In genomic region chr3:135511683-135512082, GRCm38 (mm10) we compare ENCODE assay signal across 11 mouse cellular contexts. TPM values are rescaled to one million over a fixed set of nuclear protein-coding genes. Genes with fewer than 3 reads are reported as not detected.
DNase-seq lines count a peak whose midpoint lies in the region; ATAC-seq lines count a peak whose summit lies in the region.
"Had no signal": no experiment of that assay in that cellular context is flagged by ENCODE, and none has a peak within 500 bp of the region (broad histone marks: within the 10 kb centered on the region; RNA-seq: fewer than 3 reads in every experiment).

No protein-coding gene starts in this region.

- H3K4me1 ChIP-seq in hindbrain, embryonic 16.5 days (ENCODE audit: control insufficient read depth, insufficient read depth, low read depth, low read length) = 0 out of 2 replicates have a peak, but pooled peaks cover 3% of the 10 kb centered on the region
- peaks cover 8% of the 10 kb centered on the region; the same call in 1 of the 2 replicates for H3K4me1 ChIP-seq in hindbrain, embryonic 12.5 days
- H3K4me1 ChIP-seq: embryonic facial prominence, embryonic 12.5 days had no signal

- H3K36me3 ChIP-seq in hindbrain, embryonic 16.5 days (ENCODE audit: control insufficient read depth, insufficient read depth, low read length) = no peaks in the 10 kb centered on the region
- no peaks in the 10 kb centered on the region for H3K36me3 ChIP-seq in hindbrain, embryonic 12.5 days
- H3K36me3 ChIP-seq: embryonic facial prominence, embryonic 12.5 days; hindbrain, embryonic 15.5 days; liver, embryonic 13.5 days had no signal

- no peaks in the 10 kb centered on the region for H3K9me3 ChIP-seq in hindbrain, embryonic 16.5 days (ENCODE audit: control insufficient read depth, low read length)
- H3K9me3 ChIP-seq in hindbrain, embryonic 12.5 days (replicated peaks) = no peaks in the 10 kb centered on the region
- H3K9me3 ChIP-seq: embryonic facial prominence, embryonic 12.5 days; hindbrain, embryonic 15.5 days; liver, embryonic 13.5 days had no signal

- no peak overlapping the region for H3K4me3 ChIP-seq in hindbrain, embryonic 16.5 days (ENCODE audit: low read length)
- H3K4me3 ChIP-seq in hindbrain, embryonic 12.5 days = no peak overlapping the region
- H3K4me3 ChIP-seq: embryonic facial prominence, embryonic 12.5 days; hindbrain, embryonic 15.5 days; liver, embryonic 13.5 days had no signal

- no peak overlapping the region for H3K27ac ChIP-seq in hindbrain, embryonic 16.5 days (ENCODE audit: low read depth, low read length)
- no peak overlapping the region for H3K27ac ChIP-seq in hindbrain, embryonic 12.5 days
- H3K27ac ChIP-seq: embryonic facial prominence, embryonic 12.5 days; hindbrain, embryonic 15.5 days; liver, embryonic 13.5 days had no signal

- H3K27me3 ChIP-seq in hindbrain, embryonic 16.5 days (replicated peaks; ENCODE audit: control insufficient read depth, insufficient read depth, low read length) = no peaks in the 10 kb centered on the region
- no peaks in the 10 kb centered on the region for H3K27me3 ChIP-seq in hindbrain, embryonic 12.5 days
- H3K27me3 ChIP-seq: embryonic facial prominence, embryonic 12.5 days; hindbrain, embryonic 15.5 days; liver, embryonic 13.5 days had no signal

- H3K9ac ChIP-seq in hindbrain, embryonic 16.5 days (ENCODE audit: low read depth, low read length) = no peak overlapping the region
- H3K9ac ChIP-seq in hindbrain, embryonic 12.5 days = no peak overlapping the region
- H3K9ac ChIP-seq: embryonic facial prominence, embryonic 12.5 days; hindbrain, embryonic 15.5 days; liver, embryonic 13.5 days had no signal

- DNase-seq in retina, postnatal 1 day = peak; percentile 34
- DNase-seq in retina, embryonic 14.5 days (ENCODE audit: low spot score) = no peak
- DNase-seq in embryo, embryonic 11 days = peak; percentile 57
- DNase-seq in thymus, postnatal 36 days = peak; percentile 19 to 28
- DNase-seq in right cerebral cortex, postnatal 25 days = no peak
- DNase-seq: liver, embryonic 13.5 days had no signal

- WGBS in hindbrain, embryonic 16.5 days = 52% methylated on average over 11 of the region's 11 CpGs
- 45% methylated on average over 11 of the region's 11 CpGs for WGBS in hindbrain, embryonic 12.5 days

- 0 out of 2 replicates have a peak, but pooled peaks have one; percentile 55 for ATAC-seq in hindbrain, embryonic 16.5 days
- no peak for ATAC-seq in hindbrain, embryonic 12.5 days (ENCODE audit: low FRiP score)
- ATAC-seq: activated CD4-positive, CD25-positive, alpha-beta regulatory T cell, adult 4 months had no signal

- H3K4me2 ChIP-seq in hindbrain, embryonic 16.5 days (ENCODE audit: low read length) = no peak overlapping the region
- H3K4me2 ChIP-seq in hindbrain, embryonic 12.5 days (replicated peaks) = no peak overlapping the region
- H3K4me2 ChIP-seq: embryonic facial prominence, embryonic 12.5 days; hindbrain, embryonic 15.5 days; liver, embryonic 13.5 days had no signal

RNA-seq across cellular contexts. Expression of gene Manba, which starts 26.3 kb away (rescaled TPM):
- 9.0 and 9.5 TPM in 2 replicates for polyA plus RNA-seq in hindbrain, embryonic 16.5 days (2015; fragmentation: Nextera tagmentation; extraction: Ambion mirVana)
- 5.7 and 6.1 TPM in 2 replicates for polyA plus RNA-seq in hindbrain, embryonic 12.5 days (2016; fragmentation: Nextera tagmentation; extraction: Ambion mirVana)

Comparison
In these comparisons a context has a peak if more than half of its experiments do, and no peak if none do; other contexts are left out.
1. DNase-seq: peak in retina, postnatal 1 day (single experiment), embryo, embryonic 11 days (single experiment) and thymus, postnatal 36 days (2 of 2); none in retina, embryonic 14.5 days (single experiment) and right cerebral cortex, postnatal 25 days (single experiment).